Mouse (Mus musculus) gastrocnemius, postnatal 36 days (tissue): ENCODE measurements around the gene Nans. TPM values are rescaled to one million over a fixed set of nuclear protein-coding genes. Genes with fewer than 3 reads are reported as not detected.

Source experiments
- DNase-seq, 2 experiments: peaks; one replicate each; pipeline ENCODE4 v3.0.0; 2022
- intact Hi-C: fragments of 180-260 bp; cut with DNase I; formaldehyde crosslinking; loops from one replicate; pipeline ENCODE4 v1.15.1; 2025
- total RNA-seq, 2 experiments: library from RNA; stranded (reverse); gene quantifications; 2 replicates each; pipeline ENCODE4 v1.2.3; 2021

Nans gene
- total RNA-seq, 2 experiments from 2014 or later = 15.6 to 18.0 TPM

- intact Hi-C loops = no loop called here
- DNase-seq = no peak
Measured at GRCm38 (mm10) chr4:46526798-46527557, 37.9 kb downstream of the Nans start.

GRCm38 (mm10) chr4:46527558-46527926 lies 38.5 kb downstream of the Nans start:
- intact Hi-C loops = no loop called here
- no peak for DNase-seq

DNA sequence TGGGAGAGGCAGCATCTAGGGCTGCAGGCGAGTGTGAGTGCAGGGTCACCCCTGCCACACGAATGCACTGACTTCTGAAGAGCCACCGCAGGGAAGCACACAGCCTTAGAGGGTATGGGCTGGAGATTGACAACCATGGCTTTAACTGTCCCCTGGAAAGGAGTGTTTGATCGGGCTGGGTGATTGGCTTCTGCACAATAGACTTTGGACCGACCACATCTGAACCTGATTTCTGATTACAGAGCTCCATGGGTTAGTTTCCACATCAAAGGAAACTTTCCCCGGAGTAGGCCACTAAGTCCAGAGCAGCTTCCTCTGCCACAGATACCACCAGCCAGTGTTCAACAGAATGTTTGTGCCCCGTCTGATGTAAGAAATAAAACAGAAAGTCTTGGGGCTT lies 40.7 kb downstream of the Nans start:
- no peak for DNase-seq
- intact Hi-C loops = no loop called here

DNA sequence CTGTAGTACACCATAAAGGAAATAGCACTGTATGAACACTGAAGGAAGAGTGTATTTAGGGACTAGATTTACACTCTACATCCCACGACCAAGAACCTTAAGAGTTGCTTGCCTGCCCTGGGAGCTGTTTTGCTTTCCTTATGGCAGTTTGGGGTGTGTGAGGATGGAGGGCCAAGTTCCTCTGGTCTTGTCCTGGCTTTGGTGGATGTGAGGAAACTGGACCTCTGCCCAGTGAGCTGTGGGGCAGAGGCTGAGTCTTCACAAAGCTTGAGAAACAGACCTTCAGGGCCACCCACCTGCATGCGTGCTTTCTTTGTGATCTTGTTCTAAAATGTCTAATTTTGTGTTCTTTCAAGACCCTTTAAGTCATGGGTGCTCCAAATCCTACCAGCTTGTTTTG lies 43.5 kb downstream of the Nans start:
- intact Hi-C loops = no loop called here
- DNase-seq = no peak

GRCm38 (mm10) chr4:46532926-46533325 lies 43.9 kb downstream of the Nans start:
- intact Hi-C loops = no loop called here
- DNase-seq = no peak

DNA sequence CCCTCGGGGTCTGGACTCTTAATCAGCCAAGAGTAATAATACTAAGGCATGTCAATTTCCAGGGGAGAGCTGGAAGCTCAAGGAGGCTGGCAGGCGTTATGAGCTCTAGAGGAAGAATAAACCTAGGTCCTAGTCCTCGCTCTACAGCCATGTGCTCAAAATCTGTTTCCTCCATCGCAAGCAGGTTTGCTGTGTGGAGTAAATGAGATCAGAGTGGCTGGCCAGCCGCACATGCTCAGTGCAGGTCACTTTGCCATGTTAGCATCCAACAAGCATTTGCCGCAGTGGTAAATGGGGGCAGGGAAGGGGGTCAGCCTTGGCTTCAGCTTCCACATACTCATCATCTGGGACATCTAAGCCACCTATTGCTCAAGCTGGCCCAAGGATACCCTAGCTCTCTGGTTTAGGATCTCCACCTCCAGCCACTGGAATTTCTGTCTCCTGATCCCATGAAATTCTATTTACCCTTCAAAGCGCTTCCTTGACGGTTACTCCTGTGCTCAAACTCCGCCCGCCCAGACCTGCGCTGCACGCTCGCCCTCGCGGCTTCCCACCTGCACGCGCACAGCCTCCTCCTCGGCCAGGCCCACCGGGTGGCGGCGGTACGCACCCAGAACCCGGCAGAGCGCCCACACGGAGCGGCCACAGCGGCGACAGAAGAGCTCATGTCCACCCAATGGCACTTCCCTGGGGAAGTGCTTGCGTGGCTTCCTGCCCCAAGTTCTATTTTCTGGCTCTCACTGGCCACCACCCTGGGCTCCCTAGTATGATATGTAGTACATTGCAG lies 45.1 kb downstream of the Nans start:
- DNase-seq = no peak
- intact Hi-C loops = no loop called here

DNA sequence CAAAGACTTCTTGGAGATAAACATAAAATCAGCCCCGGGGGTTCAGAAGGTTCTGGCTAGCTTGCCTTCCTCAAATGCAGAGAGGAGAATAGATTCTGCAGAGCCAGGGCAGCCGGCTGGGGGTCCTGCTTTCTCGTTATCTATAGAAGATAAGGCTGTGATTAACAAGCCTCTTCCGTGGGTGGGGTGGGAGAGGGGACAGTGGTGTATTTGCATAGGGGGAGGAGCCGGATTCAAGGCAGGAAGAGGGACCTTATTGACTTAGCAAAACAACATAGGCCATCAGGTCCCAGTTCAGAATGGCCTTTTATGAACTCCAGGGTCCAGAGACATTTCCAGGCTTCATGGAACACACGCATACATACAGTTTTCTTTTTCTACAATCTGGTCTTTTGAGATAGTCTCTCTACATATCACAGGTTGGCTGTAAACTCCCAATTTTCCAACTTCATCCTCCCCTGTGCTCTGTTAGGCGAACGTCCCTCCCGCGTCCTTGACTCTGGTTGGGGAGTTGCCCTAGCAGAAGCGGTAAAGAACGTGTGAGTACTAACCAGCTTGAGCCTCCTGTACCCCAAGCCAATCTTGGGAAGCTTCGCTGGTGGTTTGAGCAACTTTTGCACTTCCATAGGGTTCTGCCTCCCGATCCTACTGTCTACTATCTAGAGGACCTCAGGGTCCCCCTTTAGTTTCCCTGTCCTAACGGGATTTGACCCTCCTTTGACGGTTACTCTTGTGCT lies 46.2 kb downstream of the Nans start:
- intact Hi-C loops = no loop called here
- DNase-seq = no peak

DNA sequence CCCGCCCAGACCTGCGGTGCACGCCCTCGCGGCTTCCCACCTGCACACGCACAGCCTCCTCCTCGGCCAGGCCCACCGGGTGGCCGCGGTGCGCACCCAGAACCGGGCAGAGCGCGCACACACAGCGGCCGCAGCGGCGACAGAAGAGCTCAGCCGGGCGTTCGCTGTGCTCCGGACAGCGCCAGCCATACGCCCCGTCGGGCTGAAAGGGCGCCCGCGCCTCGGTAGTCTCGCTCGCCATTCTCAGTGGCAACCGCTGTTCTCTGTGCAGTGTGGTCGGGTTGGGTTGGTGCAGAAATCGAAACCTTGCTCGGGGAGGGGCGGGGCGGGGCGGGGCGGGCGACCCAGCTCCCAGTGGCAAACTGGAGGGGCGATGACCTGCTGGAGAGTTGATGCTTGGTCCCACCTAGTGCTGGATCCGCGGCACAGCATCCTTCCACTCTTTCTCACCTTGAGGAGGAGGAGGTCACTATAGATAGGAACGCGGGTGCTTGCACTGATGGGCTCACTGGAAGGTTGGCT lies 46.9 kb downstream of the Nans start, which contains the start of gene Trim14:
TSS of gene Trim14 (minus strand) at position 302 of the 522 bp plus-strand sequence.
- intact Hi-C loops = no loop called here
- DNase-seq = no peak

DNA sequence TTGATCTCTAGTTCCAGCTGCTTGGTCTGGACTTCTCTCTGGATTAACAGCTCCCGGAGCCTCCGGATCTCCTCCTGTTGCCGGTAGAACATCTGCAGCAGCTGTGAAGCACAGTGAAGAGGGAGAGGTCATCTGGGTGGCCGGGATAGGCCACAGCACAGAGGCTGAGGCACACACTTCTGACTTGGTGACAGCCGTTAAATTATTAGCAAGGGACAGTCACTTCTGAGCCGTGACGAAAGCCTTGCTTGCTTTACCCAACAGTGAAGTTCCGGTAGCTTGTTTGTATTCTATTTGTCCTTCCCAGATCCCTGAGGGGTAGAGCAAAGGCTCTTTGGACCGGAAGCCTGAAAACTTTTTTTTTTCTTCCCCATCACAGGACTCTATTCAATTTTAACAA lies 50.1 kb downstream of the Nans start:
- DNase-seq = no peak
- intact Hi-C loops = no loop called here

DNA sequence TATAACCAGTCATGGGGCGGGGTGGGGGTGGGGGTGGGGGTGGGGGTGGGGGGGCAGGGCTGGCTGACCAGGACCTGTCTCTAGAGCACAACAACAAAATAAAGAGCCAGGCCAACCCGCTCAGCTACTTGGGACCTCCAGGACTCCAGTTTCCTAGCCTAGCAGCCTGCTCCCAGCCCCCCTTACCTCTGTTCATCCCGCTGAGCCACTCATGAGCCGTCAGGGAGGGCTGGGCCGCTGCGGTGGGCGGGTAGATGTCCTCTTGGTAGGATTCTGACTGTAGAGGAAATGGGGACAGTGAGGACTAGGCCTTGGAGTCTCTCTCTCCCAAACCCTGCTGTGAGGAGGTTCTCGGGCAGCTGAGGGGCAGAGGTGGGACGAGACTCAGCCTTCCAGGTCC lies 52.7 kb downstream of the Nans start:
- no peak for DNase-seq
- intact Hi-C loops = no loop called here

- intact Hi-C loops = no loop called here
- DNase-seq = no peak
Measured at GRCm38 (mm10) chr4:46543366-46544050, 54.5 kb downstream of the Nans start.

GRCm38 (mm10) chr4:46544313-46544712 lies 55.3 kb downstream of the Nans start:
- no peak for DNase-seq
- intact Hi-C loops = no loop called here

GRCm38 (mm10) chr4:46545498-46545897 lies 56.5 kb downstream of the Nans start:
- no peak for DNase-seq
- intact Hi-C loops = no loop called here

DNA sequence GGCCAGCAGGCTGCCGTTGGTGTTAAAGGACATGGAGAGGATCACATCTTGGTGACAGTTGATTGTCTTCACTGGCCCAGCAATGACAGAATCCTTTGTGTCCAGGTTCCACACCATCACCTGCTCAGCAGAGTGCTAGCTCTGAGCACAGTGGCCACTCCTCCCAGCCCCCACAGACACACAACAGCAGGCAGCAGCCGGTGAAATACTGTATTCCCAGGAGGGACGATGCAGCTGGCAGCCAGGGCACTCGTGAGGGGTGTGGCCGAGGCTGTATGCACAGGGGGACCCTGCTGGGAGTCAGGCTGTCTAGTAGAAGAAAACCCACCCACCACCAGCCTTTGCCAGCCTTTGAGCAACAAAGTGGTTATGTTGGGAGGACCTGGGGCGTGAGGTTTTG lies 57.7 kb downstream of the Nans start:
- intact Hi-C loops = no loop called here
- DNase-seq = no peak

DNA sequence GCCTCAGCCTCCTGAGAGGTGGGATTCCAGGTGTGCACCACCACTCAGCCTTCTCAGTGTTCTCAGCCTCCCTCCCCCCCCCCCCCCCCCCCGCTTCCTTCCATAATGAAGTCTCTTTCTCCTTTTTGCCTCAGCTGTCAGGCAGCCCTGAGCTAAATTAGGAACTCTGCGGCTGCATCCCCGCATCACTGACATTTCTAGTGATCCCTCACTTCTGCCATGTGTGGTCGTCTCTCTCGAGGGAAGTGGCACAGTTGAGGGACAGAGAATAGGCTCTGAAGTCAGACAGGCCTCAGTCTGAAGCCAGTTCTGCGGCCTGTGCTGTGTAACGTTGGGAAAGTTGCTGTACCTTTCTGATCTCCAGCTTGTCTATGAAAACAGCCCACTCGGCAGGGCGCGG lies 60.9 kb downstream of the Nans start:
- intact Hi-C loops = no loop called here
- no peak for DNase-seq

GRCm38 (mm10) chr4:46550406-46550805 lies 61.4 kb downstream of the Nans start:
- intact Hi-C loops = no loop called here
- DNase-seq = no peak
